Mouse (Mus musculus) heart, embryonic 14.5 days (tissue): ENCODE results near the gene Lat. TPM values are rescaled to one million over a fixed set of nuclear protein-coding genes. Genes with fewer than 3 reads are reported as not detected.
"Not testable (repeated sequence)": the region's sequence is repeated elsewhere in the genome, so short reads cannot be mapped to it uniquely, and the experiment has no call there.

Source experiments
- ATAC-seq: fragments of 200-750 bp; cut with Nextera tagmentation; 2 replicates; pipeline ENCODE4 v1.8.0; 2017; ENCODE audit warnings: low read depth, moderate TSS enrichment; ENCODE audit not compliant: insufficient number of reproducible peaks, insufficient read depth, low FRiP score
- H3K27ac ChIP-seq, 2 experiments: fragments of 200-500 bp in 1 of 2; fragments of 300-500 bp in 1 of 2; sonication (generic) in 1 of 2; replicated peaks in 1 of 2; 2 replicates each; pipeline ENCODE4 v1.5.1; 2012 to 2014; ENCODE audit warnings: low read depth in 2 of 2, low read length in 2 of 2, control low read depth in 1 of 2, mild to moderate bottlenecking in 1 of 2, mixed read lengths in 1 of 2; ENCODE audit not compliant: control insufficient read depth in 1 of 2, insufficient read depth in 1 of 2
- H3K27me3 ChIP-seq: fragments of 300-500 bp; sonication (generic); 2 replicates; pipeline ENCODE4 v1.6.1; 2014; ENCODE audit warnings: mild to moderate bottlenecking, low read length, control low read depth; ENCODE audit not compliant: control insufficient read depth, insufficient read depth
- H3K36me3 ChIP-seq: fragments of 300-500 bp; sonication (generic); 2 replicates; pipeline ENCODE4 v1.6.1; 2014; ENCODE audit warnings: mild to moderate bottlenecking, control low read depth, low read length, mixed read lengths; ENCODE audit not compliant: control insufficient read depth, insufficient read depth
- H3K4me1 ChIP-seq, 2 experiments: fragments of 200-500 bp in 1 of 2; fragments of 300-500 bp in 1 of 2; sonication (generic) in 1 of 2; 2 replicates each; pipeline ENCODE4 v1.6.1; 2012 to 2014; ENCODE audit warnings: low read length in 2 of 2, control low read depth in 1 of 2, mixed read lengths in 1 of 2; ENCODE audit not compliant: control insufficient read depth in 2 of 2, insufficient read depth in 2 of 2
- H3K4me2 ChIP-seq: fragments of 300-500 bp; sonication (generic); 2 replicates; pipeline ENCODE4 v1.6.1; 2014; ENCODE audit warnings: mild to moderate bottlenecking, low read length
- H3K4me3 ChIP-seq, 2 experiments: fragments of 200-500 bp in 1 of 2; fragments of 300-500 bp in 1 of 2; sonication (generic) in 1 of 2; 2 replicates each; pipeline ENCODE4 v1.5.1; 2012 to 2014; ENCODE audit warnings: low read length in 2 of 2, mild to moderate bottlenecking in 2 of 2, control low read depth in 1 of 2, low read depth in 1 of 2, moderate library complexity in 1 of 2; ENCODE audit not compliant: control insufficient read depth in 1 of 2, insufficient read depth in 1 of 2
- H3K9ac ChIP-seq: fragments of 300-500 bp; sonication (generic); 2 replicates; pipeline ENCODE4 v1.6.1; 2014; ENCODE audit warnings: mild to moderate bottlenecking, low read length
- H3K9me3 ChIP-seq: fragments of 300-500 bp; sonication (generic); 2 replicates; pipeline ENCODE4 v1.6.1; 2016; ENCODE audit warnings: low read length, control low read depth; ENCODE audit not compliant: control insufficient read depth
- WGBS: fragments of 180-500 bp; shearing (Covaris S2); extraction: QIAGEN DNeasy Blood & Tissue Kit; methylation state at CpG from one replicate; pipeline ENCODE4 v1.1.7; 2014; 5-methylcytosine and 5-hydroxymethylcytosine counted together
- polyA plus RNA-seq: library from polyadenylated mRNA; unstranded; fragments of >200 nt; fragmentation: Nextera tagmentation; extraction: Ambion mirVana; gene quantifications from 2 replicates; pipeline ENCODE4 v1.2.1, GENCODE M21; 2014

The Lat gene
- polyA plus RNA-seq, 1 experiment from 2014 or later = 3.4 TPM

GRCm38 (mm10) chr7:126402518-126402917 is 33.1 kb upstream of the Lat start:
- not testable (repeated sequence) for H3K9ac ChIP-seq, ATAC-seq, H3K4me1 ChIP-seq, H3K27ac ChIP-seq, H3K4me3 ChIP-seq, H3K36me3 ChIP-seq, H3K27me3 ChIP-seq, H3K4me2 ChIP-seq, H3K9me3 ChIP-seq
- 64% methylated on average over 6 of the region's 8 CpGs for WGBS

- ATAC-seq = no peak
Observed at GRCm38 (mm10) chr7:126399548-126399947, 30.2 kb upstream of the Lat start.

GRCm38 (mm10) chr7:126397822-126398221 is 28.5 kb upstream of the Lat start:
- Histone ChIP-seq H3K27ac (no peak overlapping the region), H3K27me3 (no peaks in the 10 kb centered on the region), H3K36me3 (0 out of 2 replicates have a peak, but pooled peaks cover 4% of the 10 kb centered on the region), H3K4me2 (no peak overlapping the region), H3K9me3 (no peaks in the 10 kb centered on the region), H3K4me3 (no peak overlapping the region), H3K9ac (no peak overlapping the region), H3K4me1 (peaks cover 0 to 8% of the 10 kb centered on the region in 2 experiments; a peak in 3 of 4 replicates)
- no peak for ATAC-seq
- 84% methylated on average over 4 of the region's 4 CpGs for WGBS

More at GRCm38 (mm10) chr7:126399548-126399947, 30.2 kb upstream of the Lat start:
- Histone ChIP-seq H3K4me1 (peaks cover 0 to 8% of the 10 kb centered on the region in 2 experiments; a peak in 3 of 4 replicates), H3K36me3 (no peaks in the 10 kb centered on the region), H3K4me2 (no peak overlapping the region), H3K27me3 (no peaks in the 10 kb centered on the region), H3K4me3 (no peak overlapping the region), H3K27ac (no peak overlapping the region), H3K9ac (no peak overlapping the region), H3K9me3 (no peaks in the 10 kb centered on the region)
- 10% methylated on average over 5 of the region's 5 CpGs for WGBS

GRCm38 (mm10) chr7:126397221-126397620 is 27.9 kb upstream of the Lat start:
- Histone ChIP-seq H3K4me1 (peaks cover 0 to 8% of the 10 kb centered on the region in 2 experiments; a peak in 3 of 4 replicates), H3K9me3 (no peaks in the 10 kb centered on the region), H3K4me2 (peak overlapping the region; percentile 53), H3K27me3 (no peaks in the 10 kb centered on the region), H3K9ac (0 out of 2 replicates have a peak overlapping the region, but pooled peaks have one; percentile 31), H3K4me3 (no peak overlapping the region; a peak in 1 of 4 replicates), H3K27ac (peak overlapping the region in 1 of 2 experiments; percentile 44; a peak in 1 of 4 replicates), H3K36me3 (0 out of 2 replicates have a peak, but pooled peaks cover 4% of the 10 kb centered on the region)
- 29% methylated on average over 6 of the region's 6 CpGs for WGBS
- no peak for ATAC-seq

GRCm38 (mm10) chr7:126396298-126397119 is 27.1 kb upstream of the Lat start, which contains the start of gene Nfatc2ip:
Gene Nfatc2ip, minus strand, starts transcription at chr7:126396737.
- Histone ChIP-seq H3K4me1 (peaks cover 0 to 8% of the 10 kb centered on the region in 2 experiments; a peak in 3 of 4 replicates), H3K4me2 (peak within 1 kb of the TSS; percentile 77), H3K4me3 (peak within 1 kb of the TSS; percentile 79 to 91), H3K9me3 (no peaks in the 10 kb centered on the region), H3K27ac (peak within 1 kb of the TSS; percentile 44 to 62; a peak in 2 of 4 replicates), H3K36me3 (0 out of 2 replicates have a peak, but pooled peaks cover 4% of the 10 kb centered on the region), H3K27me3 (no peaks in the 10 kb centered on the region), H3K9ac (peak within 1 kb of the TSS; percentile 76)
- under 1% methylated on average over 59 of the region's 59 CpGs for WGBS
- ATAC-seq = peak; percentile 100

GRCm38 (mm10) chr7:126392086-126392884 is 22.9 kb upstream of the Lat start:
- WGBS = 96% methylated on average over 7 of the region's 7 CpGs
- H3K9me3 ChIP-seq, H3K9ac ChIP-seq, H3K27me3 ChIP-seq, ATAC-seq, H3K4me3 ChIP-seq, H3K4me2 ChIP-seq, H3K4me1 ChIP-seq, H3K27ac ChIP-seq: not testable (repeated sequence)
- peaks cover 34% of the 10 kb centered on the region for H3K36me3 ChIP-seq

- no peaks in the 10 kb centered on the region for H3K27me3 ChIP-seq
- H3K36me3 ChIP-seq = peaks cover 54% of the 10 kb centered on the region
- no peaks in the 10 kb centered on the region for H3K9me3 ChIP-seq
- no peak overlapping the region for H3K9ac ChIP-seq
- H3K4me2 ChIP-seq = no peak overlapping the region
- H3K4me3 ChIP-seq = no peak overlapping the region
- H3K27ac ChIP-seq = no peak overlapping the region
- no peak for ATAC-seq
- WGBS = 95% methylated on average over 1 of the region's 1 CpGs
- H3K4me1 ChIP-seq = no peaks in the 10 kb centered on the region
Observed at GRCm38 (mm10) chr7:126388185-126388584, 18.8 kb upstream of the Lat start.
